Mouse (Mus musculus): Measurements from ENCODE around the gene Tsacc. TPM values are rescaled to one million over a fixed set of nuclear protein-coding genes. Genes with fewer than 3 reads are reported as not detected.
"Not testable (repeated sequence)": the region's sequence is repeated elsewhere in the genome, so short reads cannot be mapped to it uniquely, and the experiment has no call there.

The Tsacc gene
- total and polyA plus RNA-seq, 3 experiments: 4.8 to 8.6 (median 5.1) TPM

DNA sequence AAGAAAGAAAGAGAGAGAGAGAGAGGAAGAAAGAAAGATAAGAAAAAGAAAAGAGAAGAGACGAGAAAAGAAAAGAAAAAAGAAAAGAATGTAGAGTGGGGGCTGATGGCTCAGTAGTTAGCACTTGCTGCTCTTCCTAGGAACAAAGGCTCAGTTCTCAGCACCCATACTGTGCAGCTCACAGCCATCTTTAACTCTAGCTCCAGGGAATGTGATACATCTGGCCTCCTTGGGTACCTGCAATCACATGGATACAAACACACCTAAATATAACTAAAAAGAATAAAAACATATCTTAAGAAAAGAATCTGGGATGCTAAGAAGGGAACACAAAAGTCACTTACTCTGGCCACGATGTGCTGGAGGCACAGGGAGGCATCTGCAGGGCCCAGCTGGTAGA, 20.7 kb downstream of the Tsacc start:
- no peaks in the 10 kb centered on the region for H3K36me3 ChIP-seq (ENCODE audit: control insufficient read depth, insufficient read depth, low read length)
- WGBS: 73% methylated on average over 2 of the region's 2 CpGs
- H3K4me3 ChIP-seq: no peak overlapping the region
- DNase-seq: no peak
- no peaks in the 10 kb centered on the region for H3K27me3 ChIP-seq (ENCODE audit: control insufficient read depth, insufficient read depth, low read length)
- H3K9ac ChIP-seq (ENCODE audit: low read depth, low read length): no peak overlapping the region
- H3K79me2 ChIP-seq (replicated peaks; ENCODE audit: control insufficient read depth, insufficient read depth, low read length): no peaks in the 10 kb centered on the region
- no peak overlapping the region for H3K27ac ChIP-seq
- intact Hi-C loops (cut with DNase I): no loop called here
- TF ChIP-seq EP300 (IDR thresholded peaks at IDR 0.05; ENCODE audit: insufficient read depth, low read depth, low read length) (no peak), CTCF (IDR thresholded peaks at IDR 0.05) (no peak), POLR2A (IDR thresholded peaks at IDR 0.05; ENCODE audit: insufficient read depth, low read depth, low read length) (no peak)
- H3K4me1 ChIP-seq (ENCODE audit: control insufficient read depth, insufficient read depth, low read length): no peaks in the 10 kb centered on the region

DNA sequence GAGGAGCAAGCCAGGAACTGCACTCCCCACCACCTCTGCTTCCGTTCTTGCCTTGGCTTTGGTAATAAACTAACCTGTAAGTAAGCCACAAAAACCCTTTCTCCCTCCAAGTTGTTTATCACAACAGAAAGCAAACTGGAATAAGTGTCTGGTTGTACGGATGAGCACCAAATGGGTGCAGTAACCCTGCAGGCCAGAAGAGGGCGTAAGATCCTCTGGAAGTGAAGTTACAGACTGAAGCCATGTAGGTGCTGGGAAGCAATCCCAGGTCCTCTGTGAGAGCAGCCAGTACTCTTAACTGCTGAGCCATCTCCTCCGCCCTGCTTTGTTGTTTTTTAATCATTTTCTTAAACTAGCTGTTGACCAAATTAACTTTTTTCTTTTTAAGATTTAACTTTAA, 22.8 kb downstream of the Tsacc start:
- intact Hi-C loops (cut with DNase I): no loop called here
- no peak for DNase-seq
- H3K27me3 ChIP-seq (ENCODE audit: control insufficient read depth, insufficient read depth, low read length): no peaks in the 10 kb centered on the region
- H3K36me3 ChIP-seq (ENCODE audit: control insufficient read depth, insufficient read depth, low read length): no peaks in the 10 kb centered on the region
- H3K4me1 ChIP-seq (ENCODE audit: control insufficient read depth, insufficient read depth, low read length): no peaks in the 10 kb centered on the region
- H3K27ac ChIP-seq: no peak overlapping the region
- TF ChIP-seq CTCF (IDR thresholded peaks at IDR 0.05) (peak; percentile 34), EP300 (IDR thresholded peaks at IDR 0.05; ENCODE audit: insufficient read depth, low read depth, low read length) (no peak)
- H3K79me2 ChIP-seq (replicated peaks; ENCODE audit: control insufficient read depth, insufficient read depth, low read length): no peaks in the 10 kb centered on the region
- no peak overlapping the region for H3K9ac ChIP-seq (ENCODE audit: low read depth, low read length)
- H3K4me3 ChIP-seq: no peak overlapping the region
- WGBS: 93% methylated on average over 4 of the region's 4 CpGs

DNA sequence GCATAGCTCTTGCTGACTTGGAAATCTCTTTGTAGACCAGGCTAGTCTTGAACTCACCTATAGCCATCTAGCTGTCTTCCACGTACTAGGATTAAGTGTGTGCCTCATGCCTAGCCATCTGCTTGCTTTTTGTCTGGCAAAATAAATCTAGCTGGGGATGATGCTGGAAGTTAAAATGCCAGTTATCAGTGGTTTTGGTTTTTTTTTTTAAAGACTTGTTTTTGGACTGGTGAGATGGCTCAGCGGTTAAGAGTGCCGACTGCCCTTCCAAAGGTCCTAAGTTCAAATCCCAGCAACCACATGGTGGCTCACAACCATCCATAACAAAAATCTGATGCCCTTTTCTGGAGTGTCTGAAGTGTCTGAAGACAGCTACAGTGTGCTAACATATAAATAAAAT, 24.9 kb downstream of the Tsacc start:
- Histone ChIP-seq H3K79me2 (replicated peaks; ENCODE audit: control insufficient read depth, insufficient read depth, low read length) (no peaks in the 10 kb centered on the region), H3K4me3 (no peak overlapping the region), H3K27ac (no peak overlapping the region), H3K27me3 (ENCODE audit: control insufficient read depth, insufficient read depth, low read length) (no peaks in the 10 kb centered on the region), H3K36me3 (ENCODE audit: control insufficient read depth, insufficient read depth, low read length) (no peaks in the 10 kb centered on the region), H3K4me1 (ENCODE audit: control insufficient read depth, insufficient read depth, low read length) (no peaks in the 10 kb centered on the region), H3K9ac (ENCODE audit: low read depth, low read length) (no peak overlapping the region)
- no peak for TF ChIP-seq EP300 (IDR thresholded peaks at IDR 0.05; ENCODE audit: insufficient read depth, low read depth, low read length)
- TF ChIP-seq POLR2A (IDR thresholded peaks at IDR 0.05; ENCODE audit: insufficient read depth, low read depth, low read length): no peak
- TF ChIP-seq CTCF (IDR thresholded peaks at IDR 0.05): no peak
- intact Hi-C loops (cut with DNase I): no loop called here
- WGBS: 87% methylated on average over 3 of the region's 3 CpGs
- DNase-seq: no peak

DNA sequence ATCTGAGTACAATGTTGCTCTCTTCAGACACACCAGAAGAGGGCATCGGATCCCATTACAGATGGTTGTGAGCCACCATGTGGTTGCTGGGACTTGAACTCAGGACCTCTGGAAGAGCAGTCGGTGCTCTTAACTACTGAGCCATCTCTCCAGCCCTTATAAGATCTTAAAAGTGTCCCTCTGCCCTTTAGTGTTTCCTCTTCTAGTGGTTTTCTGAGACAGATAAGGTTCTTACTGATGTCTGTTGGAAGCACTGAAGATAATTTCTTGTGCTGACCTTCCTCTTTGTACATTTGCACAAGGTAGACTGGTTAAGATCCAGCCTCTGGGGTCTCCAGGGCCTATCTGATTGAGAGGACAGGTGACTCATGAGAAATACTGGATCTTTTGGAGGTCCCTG, 25.5 kb downstream of the Tsacc start:
- H3K36me3 ChIP-seq (ENCODE audit: control insufficient read depth, insufficient read depth, low read length); H3K4me3 ChIP-seq; DNase-seq; H3K27me3 ChIP-seq (ENCODE audit: control insufficient read depth, insufficient read depth, low read length); H3K4me1 ChIP-seq (ENCODE audit: control insufficient read depth, insufficient read depth, low read length); H3K27ac ChIP-seq; H3K9ac ChIP-seq (ENCODE audit: low read depth, low read length); H3K79me2 ChIP-seq (replicated peaks; ENCODE audit: control insufficient read depth, insufficient read depth, low read length); intact Hi-C loops (cut with DNase I): not testable (repeated sequence)
- 86% methylated on average over 2 of the region's 2 CpGs for WGBS

- intact Hi-C loops (cut with DNase I): no loop called here
- Histone ChIP-seq H3K4me3 (no peak overlapping the region), H3K9ac (ENCODE audit: low read depth, low read length) (no peak overlapping the region), H3K79me2 (replicated peaks; ENCODE audit: control insufficient read depth, insufficient read depth, low read length) (no peaks in the 10 kb centered on the region), H3K36me3 (ENCODE audit: control insufficient read depth, insufficient read depth, low read length) (no peaks in the 10 kb centered on the region), H3K27ac (no peak overlapping the region), H3K4me1 (ENCODE audit: control insufficient read depth, insufficient read depth, low read length) (no peaks in the 10 kb centered on the region), H3K27me3 (ENCODE audit: control insufficient read depth, insufficient read depth, low read length) (no peaks in the 10 kb centered on the region)
- 80% methylated on average over 5 of the region's 5 CpGs for WGBS
- DNase-seq: no peak
- TF ChIP-seq POLR2A (IDR thresholded peaks at IDR 0.05; ENCODE audit: insufficient read depth, low read depth, low read length) (no peak), CTCF (IDR thresholded peaks at IDR 0.05) (no peak), EP300 (IDR thresholded peaks at IDR 0.05; ENCODE audit: insufficient read depth, low read depth, low read length) (no peak)
Observed at GRCm38 (mm10) chr3:88268991-88269390, 27.8 kb downstream of the Tsacc start.

DNA sequence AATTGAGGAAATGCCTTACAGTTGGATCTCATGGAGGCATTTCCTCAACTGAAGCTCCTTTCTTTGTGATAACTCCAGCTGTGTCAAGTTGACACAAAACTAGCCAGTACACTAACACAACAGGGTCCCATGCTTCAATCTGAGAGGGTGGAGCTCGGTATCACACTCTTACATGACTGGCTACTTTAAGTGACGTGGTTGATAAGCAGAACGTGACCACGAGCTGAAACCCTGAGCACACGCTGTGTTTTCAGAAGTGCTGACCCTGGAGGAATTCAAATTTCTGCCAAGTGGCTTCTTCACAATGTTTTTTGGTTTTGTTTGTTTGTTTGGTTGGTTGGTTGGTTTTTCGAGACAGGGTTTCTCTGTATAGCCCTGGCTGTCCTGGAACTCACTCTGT, 28.8 kb downstream of the Tsacc start:
- H3K79me2 ChIP-seq (replicated peaks; ENCODE audit: control insufficient read depth, insufficient read depth, low read length); H3K27ac ChIP-seq; H3K36me3 ChIP-seq (ENCODE audit: control insufficient read depth, insufficient read depth, low read length); H3K9ac ChIP-seq (ENCODE audit: low read depth, low read length); DNase-seq; H3K27me3 ChIP-seq (ENCODE audit: control insufficient read depth, insufficient read depth, low read length); H3K4me1 ChIP-seq (ENCODE audit: control insufficient read depth, insufficient read depth, low read length); intact Hi-C loops (cut with DNase I); H3K4me3 ChIP-seq: not testable (repeated sequence)
- 43% methylated on average over 6 of the region's 6 CpGs for WGBS

DNA sequence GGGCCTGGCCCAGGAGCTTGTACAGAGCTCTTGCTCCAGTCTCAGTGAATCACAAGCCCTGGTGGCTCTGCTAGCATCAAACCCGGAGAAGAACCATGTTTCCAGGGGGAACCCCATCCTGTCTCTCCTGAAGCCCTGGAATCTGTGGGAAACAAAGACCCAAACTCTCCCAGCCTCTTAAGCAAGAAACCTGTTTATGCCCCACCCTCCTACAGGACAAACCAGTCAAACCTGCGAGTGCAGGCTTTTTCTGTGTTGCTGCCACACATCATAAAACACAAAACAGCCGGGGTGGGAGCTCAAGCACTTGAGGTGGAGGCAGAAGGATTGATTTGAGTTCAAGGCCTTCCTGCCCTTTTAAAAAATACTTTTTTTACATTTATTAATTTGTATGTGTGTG, 34.5 kb downstream of the Tsacc start:
- Histone ChIP-seq H3K27ac (no peak overlapping the region), H3K36me3 (ENCODE audit: control insufficient read depth, insufficient read depth, low read length) (no peaks in the 10 kb centered on the region), H3K79me2 (replicated peaks; ENCODE audit: control insufficient read depth, insufficient read depth, low read length) (no peaks in the 10 kb centered on the region), H3K4me1 (ENCODE audit: control insufficient read depth, insufficient read depth, low read length) (no peaks in the 10 kb centered on the region), H3K9ac (ENCODE audit: low read depth, low read length) (no peak overlapping the region), H3K4me3 (no peak overlapping the region), H3K27me3 (ENCODE audit: control insufficient read depth, insufficient read depth, low read length) (no peaks in the 10 kb centered on the region)
- DNase-seq: no peak
- intact Hi-C loops (cut with DNase I): no loop called here
- WGBS: 68% methylated on average over 3 of the region's 3 CpGs
- TF ChIP-seq EP300 (IDR thresholded peaks at IDR 0.05; ENCODE audit: insufficient read depth, low read depth, low read length) (no peak), CTCF (IDR thresholded peaks at IDR 0.05) (no peak), POLR2A (IDR thresholded peaks at IDR 0.05; ENCODE audit: insufficient read depth, low read depth, low read length) (no peak)
